Mouse (Mus musculus) ovary, postnatal 10 days (tissue): ENCODE results near the gene Morn1.
"Not testable (repeated sequence)": the region's sequence is repeated elsewhere in the genome, so short reads cannot be mapped to it uniquely, and the experiment has no call there.

Source experiments
- DNase-seq: peaks from one replicate; pipeline ENCODE4 v3.0.0; 2022; ENCODE audit warnings: low spot score

Morn1 gene

DNA sequence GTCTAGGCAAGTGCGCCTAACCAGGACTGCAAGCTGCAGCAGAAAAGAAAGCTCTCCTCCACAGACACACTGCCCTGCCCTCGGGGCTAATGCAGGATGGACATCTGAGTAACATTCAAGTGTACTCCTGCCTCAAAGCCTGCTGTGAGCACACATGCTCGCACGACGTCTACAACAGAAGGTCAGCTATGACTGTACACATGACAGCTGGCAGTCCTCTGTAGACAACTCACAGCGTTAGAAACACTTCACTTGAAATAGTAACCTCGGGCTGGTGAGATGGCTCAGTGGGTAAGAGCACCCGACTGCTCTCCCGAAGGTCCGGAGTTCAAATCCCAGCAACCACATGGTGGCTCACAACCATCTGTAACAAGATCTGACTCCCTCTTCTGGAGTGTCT is 7.6 kb upstream of the Morn1 start:
- DNase-seq = not testable (repeated sequence)

DNA sequence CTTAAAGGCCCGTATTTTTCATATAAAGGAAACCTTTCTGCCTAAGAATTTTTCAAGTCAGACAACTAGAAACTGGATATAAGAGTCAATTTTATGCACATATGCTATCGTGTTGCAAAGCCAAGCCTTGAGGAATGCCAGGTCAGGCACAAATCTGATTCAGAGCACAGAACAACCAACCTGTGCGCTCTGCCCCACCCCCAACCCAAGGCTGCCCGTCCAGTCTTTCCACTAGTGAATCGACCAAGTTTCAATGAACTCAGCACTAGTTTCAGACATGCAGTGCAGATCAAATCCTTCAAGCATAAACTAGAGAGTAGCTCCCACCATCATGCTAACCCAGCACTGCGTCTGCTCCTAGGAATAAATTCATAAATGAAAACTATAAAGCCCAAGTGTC is 6.7 kb upstream of the Morn1 start:
- DNase-seq = no peak

DNA sequence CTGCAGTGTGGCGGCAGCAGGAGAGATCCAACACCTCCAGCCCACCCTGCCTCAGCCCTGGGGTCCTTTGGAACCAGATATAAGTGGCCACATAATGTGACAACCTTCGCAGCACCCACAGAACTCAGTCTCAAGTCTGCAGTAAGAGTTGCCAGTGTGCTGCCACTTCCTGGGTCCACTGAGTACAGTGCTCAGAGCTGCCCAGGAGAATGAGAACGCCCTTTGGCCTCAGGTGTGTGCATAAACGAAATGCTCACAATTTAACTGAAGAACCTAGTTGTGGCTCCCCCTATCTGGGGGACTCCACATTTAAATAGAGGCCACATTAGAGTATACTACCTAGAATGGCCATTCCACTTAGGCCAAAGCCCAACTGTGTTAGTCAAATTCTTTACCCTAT is 2.8 kb upstream of the Morn1 start:
- DNase-seq = no peak

DNA sequence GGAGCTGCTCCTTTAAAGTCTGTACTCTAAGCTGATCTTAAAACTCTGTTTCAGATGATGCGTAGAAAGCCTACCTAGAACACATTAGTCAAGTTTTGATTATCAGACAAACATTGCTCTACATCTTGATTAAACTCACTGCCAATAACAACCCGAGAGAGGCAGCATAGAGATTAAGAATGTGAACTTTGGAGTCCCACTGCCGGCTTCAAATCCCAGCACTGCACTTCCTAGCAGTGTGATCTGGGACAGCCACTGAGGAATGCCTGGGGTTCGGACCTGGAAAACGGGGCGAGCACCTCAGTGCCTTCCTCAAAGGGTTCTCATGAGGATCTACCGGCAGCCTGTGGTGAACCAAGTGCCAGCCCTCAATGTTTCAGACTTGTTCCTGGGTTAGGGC is 2.0 kb upstream of the Morn1 start:
- DNase-seq = no peak

DNA sequence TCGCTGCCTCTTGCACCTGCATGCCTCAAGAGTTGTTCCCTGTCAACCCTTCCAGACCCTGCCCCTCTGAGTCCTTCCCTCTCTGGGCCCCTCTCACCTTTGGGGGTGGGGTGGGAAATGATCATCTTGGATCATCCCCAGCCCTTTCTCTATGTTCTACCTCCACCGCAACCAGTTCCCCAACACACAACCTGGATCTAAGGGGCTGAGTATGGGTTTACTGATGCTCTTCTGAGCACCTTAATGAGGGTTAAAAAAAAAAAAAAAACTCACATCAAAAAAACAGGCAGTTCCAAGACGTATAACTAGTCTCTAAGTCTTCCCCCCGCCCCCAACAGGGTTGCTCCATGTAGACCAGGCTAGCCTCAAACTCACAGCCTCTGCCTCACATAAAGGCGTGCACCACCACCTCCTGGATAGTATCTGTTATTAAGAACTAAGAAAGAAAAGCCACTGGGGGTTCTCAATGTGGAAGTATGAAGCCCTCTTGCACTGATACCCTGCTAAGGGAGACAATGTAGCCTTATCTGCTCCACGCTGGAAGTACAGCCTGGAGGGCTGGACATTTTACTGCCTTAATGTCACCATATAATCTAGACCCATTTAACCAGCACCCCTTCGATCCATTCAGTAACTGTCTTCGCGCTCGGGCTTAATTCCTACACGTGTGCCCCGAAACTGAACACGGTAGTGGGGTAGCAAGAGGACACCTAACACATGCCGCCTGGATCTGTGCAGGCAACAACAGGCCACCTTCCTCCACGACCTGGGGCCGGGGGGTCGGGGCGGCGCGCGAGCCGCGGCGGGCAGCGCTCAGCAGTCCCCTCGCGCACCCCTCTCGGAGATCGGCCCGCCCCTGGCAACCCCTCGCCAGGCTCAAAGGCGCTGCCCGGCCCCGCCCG is 920 bp upstream of the Morn1 start:
- no peak for DNase-seq

DNA sequence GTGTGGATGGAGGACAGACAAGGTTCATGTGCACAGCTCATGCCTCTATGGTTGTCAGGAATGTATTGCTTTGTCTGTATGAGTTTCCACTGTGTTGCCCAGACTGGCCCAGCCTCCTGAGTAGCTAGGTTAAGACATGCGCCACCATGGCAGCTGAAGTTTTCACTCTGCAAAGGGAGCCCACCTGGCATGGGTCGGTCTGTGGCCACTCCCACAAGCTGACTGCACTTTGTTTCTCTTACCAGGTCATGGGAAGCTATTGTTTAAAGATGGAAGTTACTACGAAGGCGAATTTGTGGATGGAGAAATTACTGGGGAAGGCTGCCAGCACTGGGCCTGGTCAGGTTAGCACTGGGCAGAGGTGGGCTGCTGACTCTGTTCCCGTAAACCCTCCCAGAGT is 2.9 kb downstream of the Morn1 start:
- DNase-seq = no peak

DNA sequence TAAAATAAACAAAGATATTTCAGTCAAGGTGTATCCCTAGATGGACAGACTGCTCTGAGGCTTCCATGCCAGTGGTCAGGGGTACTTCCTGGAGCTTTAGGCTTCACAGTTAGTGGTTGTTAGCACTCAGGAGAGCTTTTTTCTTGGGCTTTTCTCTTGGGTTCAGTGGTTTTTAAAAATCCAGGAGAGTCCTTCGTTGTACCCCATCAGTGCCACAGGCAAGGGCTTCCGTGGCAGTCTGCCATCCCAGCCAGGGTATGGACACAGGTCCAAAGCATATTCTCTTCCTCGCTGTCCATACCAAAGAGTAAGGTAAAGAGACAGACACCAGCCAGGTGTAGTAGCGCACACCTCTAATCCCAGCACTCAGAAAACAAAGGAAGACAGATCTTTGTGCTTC is 3.8 kb downstream of the Morn1 start:
- DNase-seq = no peak

DNA sequence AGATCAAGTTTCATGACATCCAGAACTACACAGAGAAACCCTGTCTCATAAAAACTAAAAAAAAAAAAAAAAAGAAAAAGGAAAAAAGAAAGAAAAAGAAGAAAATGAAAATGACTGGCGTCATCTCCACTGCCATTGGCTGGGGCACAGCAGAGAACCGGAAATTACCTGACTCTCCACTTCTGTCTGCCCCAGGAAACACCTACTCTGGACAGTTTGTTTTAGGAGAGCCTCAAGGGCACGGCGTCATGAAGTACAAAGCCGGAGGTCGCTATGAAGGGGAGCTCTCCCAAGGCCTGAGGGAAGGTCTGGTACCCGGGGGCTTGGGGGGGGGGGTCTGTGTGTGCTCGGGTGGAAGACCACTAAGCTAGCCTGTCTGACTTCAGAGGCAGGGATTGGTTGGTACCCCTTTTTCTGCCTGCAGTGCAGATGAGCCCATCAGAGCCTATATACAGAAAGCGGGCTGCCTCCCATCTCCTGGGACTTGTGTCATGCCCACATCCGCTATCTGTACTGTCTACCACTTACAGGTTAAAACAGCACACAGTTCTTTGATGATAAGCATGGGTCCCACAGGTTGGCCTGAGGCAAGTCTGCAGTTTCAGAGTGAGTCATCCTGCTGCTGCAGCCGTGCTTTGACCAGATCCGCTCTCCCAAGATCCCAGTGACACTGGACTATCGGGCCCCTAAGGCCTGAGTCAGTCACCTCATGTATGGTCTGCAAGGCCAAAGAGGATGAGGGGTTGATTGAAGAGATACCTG is 4.5 kb downstream of the Morn1 start:
- DNase-seq = no peak

DNA sequence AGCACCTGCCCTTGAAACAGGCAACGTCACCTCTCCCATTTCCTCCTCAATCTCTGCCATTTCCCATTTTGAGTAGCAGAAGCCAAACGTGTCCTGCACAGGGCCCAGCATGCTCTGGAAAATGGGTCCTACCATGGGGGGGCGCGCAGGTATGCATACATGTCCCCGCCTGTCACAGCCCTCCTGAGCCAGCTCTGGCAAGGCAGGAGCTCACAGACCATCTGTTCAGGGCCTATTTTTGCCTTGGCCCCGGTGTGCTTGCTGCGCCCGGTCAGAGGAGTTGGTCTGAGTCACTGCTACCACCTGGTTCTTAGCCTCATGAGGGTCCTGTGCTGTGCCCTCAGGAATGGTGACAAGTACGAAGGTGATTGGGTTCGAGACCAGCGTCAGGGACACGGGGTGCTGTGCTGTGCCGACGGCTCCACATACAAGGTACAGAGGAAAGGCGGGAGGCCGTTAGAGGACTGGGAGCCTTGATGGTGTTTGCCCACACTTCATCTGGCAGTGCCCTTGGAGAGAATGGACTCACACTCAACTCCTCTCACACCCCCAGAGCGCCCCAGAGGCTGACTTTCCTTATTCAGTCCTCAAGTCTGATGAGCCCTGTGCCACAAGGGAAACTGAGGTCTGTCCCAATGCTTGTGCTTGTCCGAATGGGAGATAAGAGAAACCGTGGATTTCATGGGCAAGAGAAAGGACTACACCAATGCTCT is 6.5 kb downstream of the Morn1 start:
- DNase-seq = no peak

DNA sequence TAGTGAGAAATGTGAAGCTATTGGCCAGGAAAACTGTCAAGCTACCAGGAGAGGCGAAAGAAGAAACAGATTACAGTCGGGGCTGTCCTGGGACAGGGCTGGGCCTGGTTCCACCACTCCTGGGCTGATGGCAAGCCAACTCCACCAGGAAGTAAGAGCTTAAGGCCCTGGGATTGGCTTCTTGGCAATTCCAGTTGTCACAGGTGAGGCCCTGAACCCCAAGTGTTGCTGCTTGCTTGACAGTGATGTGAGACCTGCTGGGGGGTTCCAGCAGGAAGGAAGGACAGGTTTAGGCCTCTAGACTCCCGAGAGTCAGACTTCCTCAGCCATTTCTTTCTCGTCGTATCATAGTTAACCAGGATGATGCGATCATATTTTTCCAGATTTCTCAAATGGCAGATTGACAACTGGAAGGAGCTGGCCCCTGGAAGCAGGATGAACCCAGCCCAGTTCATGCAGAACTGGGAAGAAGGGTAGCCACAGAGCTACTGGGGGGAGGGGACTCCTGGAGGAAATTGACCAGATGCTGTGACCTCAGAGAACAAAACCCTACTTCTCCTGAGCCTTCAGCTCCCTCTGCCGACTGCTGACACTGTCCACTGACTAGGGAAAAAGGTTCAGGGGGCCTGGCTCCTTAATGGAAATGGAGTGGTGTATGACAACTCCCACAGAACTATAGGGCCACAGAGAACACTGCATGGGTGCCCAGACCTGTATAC is 7.2 kb downstream of the Morn1 start:
- DNase-seq = no peak

DNA sequence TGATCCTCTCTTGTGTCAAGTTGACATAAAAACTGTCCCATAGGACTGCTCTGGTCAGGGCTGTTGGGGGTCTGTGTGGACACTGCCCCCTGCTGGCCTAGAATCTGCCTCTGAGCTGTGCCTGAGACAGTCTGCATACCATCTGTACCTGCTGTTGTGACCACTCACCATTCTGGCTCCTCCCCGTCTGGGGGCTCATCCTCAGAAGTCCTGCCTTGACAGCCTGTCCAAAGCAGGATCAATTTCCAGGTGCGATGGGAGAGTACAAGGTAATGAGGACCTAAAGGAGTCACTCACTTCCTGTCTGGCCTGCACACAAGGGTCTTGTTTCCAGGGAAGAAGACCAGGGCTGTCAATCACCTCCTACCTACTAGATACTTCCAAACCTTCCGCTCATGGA is 8.2 kb downstream of the Morn1 start:
- no peak for DNase-seq

DNA sequence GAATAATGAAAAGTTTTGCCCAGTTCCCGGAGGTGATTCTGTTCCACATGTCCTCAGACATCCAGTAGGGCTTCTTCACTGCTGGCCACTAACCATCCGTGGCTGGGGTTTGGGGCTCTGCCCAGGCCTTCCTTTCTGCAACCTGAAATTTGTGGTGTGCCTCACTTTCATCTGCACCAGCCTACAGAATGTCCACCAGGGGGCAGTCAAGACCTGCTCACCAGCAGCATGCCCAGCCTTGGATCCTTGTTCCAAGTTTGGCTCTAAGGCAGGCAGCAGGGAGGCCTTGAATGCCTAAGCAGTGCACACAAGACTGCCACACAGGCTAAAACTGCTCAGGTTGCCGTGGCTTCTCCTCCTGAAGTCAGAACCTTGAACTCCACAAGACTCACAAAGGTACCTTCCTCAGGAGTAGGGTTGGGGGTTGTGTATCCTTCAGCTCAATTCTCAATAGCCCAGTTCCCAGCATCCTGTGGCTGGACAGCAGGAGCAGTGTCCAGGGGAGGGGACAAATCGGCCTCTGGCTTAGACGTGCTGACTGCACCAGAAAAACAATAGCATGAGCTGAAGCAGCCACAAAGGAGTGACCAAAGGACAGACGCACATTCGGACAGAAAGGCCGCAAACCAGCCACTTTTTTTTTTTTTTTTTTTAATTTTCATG is 9.0 kb downstream of the Morn1 start:
- peak; percentile 64 for DNase-seq

DNA sequence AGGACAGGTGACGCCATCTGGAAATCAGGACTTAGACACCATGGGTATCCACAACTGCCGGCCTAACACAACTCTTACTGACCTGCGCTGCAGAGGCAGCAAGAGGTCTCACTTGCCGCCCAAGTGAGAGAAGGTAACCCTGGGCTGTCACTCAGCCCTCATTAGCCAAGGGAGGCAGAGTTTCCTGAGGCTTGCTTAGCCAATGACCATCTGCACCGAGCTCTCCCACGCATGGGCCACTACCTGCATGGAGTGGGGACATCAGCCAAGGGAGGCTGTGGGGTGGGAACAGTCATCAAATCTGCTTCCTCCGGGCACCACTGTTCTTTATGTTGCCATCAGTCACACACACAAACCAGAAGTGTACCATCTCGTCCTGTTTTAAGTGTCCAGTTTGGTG is 9.6 kb downstream of the Morn1 start:
- no peak for DNase-seq

DNA sequence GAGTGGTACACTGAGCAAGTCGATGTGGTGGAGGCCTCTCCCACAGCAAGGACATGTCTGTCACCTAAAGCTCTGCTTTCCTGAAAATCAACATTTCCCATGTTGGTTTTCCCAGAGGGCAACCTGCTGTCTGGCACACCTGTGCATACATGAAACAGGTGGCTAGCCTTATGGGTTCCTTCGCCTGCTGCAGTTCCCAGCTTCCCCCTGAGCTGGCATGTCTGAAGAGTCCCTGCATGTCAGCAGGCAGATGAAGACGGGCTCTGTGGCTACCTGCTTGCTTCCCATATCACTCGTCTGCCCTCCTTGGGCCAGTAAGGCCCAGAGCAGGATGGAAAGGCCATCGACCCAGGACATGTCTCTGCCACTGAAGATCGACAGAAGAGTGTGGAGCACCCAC is 11.1 kb downstream of the Morn1 start:
- no peak for DNase-seq

DNA sequence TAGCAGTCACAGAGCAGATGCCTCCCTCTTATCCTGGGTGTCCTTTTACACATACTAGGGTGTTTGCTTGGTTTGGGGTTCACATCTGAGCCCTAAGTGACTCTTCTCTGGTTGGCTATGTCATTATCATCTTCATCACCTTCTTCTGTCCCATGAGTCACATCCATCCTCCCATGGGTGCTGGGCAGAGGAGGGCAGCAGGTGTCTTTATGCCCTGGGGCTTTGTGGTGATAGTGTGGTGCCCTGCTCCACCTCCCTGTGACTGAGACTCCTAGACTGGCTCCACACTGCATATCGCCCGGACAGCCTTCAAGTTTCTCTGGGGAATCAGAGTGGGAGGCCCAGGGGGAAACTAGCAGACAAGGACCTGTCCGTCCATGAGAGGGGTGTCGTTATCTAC is 12.2 kb downstream of the Morn1 start:
- DNase-seq = no peak

DNA sequence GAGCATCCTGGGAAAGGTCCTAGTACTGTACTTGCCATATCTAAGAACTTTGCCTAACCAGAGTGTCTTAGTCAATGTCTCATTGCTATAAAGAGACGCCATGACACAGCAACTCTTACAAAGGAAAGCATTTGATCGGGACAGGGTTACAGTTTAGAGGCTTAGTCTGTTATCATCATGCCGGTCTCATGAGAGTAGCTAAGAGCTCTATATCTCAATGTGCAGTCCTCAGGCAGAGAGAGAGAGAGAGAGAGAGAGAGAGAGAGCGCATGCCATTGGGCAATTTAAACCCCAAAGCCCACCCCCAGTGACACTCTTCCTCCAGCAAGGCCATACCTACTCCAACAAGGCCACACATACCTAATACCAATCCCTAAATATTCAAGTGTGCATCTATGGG is 21.5 kb downstream of the Morn1 start:
- no peak for DNase-seq

DNA sequence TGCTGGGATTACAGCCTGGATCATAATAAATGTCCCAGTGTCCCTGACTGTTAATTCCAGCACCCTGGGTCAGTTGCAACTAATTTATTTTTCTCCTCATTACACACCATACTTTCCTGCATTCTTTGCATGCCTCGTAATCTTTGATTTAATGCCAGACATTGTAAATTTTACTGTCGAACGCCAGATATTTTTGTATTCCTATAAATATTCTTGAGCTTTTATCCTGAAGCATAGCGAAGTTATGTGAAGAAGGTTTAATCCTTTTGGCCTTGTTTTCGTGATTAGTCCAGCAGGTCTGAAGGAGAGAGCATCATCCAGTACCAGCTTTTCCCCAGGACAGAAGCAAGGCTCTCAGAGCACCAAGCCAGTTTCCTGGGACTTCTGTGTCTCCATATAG is 23.1 kb downstream of the Morn1 start:
- DNase-seq = no peak

DNA sequence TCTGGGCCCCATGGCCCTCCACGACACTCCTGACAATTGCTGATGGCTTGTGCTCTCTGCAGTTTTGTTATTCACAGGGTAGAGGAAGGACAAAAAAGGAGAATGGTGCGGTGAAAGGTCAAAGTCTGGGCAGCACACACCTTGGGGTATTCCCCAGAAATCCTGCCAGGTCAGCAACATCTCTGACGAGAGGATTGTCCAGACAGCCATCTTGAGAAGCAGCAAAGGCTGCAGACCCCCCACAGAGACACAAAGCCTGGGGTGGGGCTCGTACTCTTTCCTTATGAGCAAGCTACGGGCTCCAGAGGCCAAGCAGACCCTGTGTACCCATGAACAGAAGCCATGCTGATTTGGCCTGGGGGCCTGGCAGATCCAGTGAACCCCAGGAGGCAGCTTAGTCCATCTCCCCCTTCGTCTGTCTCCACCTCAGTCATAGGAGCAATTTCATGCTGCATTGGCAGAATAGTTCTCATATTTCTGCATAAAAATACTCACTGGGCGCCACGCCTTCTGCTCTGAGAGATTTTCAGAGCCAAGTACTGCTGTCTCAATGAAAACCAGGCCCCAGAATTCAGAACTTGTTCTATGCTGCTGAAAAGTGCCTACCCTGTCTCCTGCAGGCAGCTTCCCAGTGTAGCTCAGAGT is 27.5 kb downstream of the Morn1 start:
- DNase-seq = no peak

DNA sequence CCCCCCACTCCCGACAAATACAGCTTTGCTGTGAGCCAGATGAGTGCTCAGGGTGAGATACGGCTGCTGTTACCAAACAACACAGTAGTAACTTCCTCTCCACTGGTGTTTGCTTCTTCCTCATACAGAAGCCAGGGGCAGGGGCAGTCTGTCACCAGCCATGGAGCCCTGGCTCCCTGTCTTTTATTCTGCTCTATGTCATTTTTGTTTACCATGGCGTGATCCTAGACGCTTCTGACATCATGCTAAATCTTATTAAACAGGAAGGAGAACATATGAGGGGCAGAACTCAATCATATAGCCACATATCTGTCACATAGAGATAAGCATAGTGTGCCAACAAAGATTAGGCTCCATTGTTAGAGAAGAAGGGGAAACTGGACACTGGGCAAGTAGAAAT is 30.2 kb downstream of the Morn1 start:
- no peak for DNase-seq

DNA sequence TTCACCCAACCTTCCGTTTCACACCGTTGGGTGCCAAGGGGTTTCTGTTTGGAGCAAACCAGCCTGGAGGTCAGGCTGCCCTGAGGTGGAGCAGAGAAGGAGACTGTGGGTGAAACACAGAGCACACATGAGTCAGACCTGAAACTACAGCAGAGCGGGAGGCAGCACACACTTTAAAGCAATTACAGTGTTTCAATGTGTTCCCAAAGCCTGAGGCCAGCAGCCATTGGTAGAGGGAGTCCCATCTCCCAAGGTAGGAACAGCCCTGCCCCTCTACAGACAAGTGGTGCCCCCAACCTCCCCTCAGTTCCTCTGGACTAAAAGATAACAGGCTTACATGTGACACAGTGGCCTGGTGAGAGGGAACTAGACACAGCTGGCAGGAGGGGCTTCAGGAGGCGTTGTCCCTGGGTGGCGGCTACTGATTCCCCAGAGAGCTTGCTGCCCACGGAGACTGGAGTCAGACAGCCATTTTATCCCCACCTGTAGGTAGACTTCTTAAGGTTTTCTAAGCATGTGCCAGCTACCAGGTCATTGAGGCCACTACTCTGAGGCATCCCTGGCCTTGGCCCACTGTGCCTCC is 31.1 kb downstream of the Morn1 start:
- no peak for DNase-seq

DNA sequence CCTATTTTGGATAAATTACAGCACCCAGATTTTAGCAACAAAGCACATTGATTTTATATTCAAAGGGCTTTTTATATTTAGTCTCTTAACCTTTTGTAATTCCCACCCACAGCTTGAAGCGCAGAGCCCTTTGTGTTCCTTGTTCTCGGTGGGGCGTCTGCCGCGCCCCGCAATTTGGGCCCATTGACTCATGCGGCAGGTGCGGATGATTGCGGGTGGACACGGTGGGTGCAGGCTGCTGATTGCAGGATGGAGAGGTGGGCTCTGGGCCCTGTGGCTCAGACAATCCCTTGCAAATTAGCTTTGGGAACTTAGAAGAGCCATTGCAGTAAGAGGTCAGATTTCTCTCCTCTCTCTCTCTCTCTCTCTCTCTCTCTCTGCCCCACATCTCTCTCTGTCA is 31.9 kb downstream of the Morn1 start:
- no peak for DNase-seq
